Mouse (Mus musculus): ENCODE measurements around the gene Suclg2. TPM values are rescaled to one million over a fixed set of nuclear protein-coding genes. Genes with fewer than 3 reads are reported as not detected.

Suclg2 gene
- polyA plus RNA-seq, 1 experiment from 2014 or later: 47.7 TPM

- no peak for ATAC-seq (ENCODE audit: insufficient number of reproducible peaks, low FRiP score, low TSS enrichment, low read depth)
- WGBS: 54% methylated on average over 5 of the region's 5 CpGs
Measured at GRCm38 (mm10) chr6:95500771-95501170, 217.8 kb downstream of the Suclg2 start.

GRCm38 (mm10) chr6:95499639-95500038 lies 219.0 kb downstream of the Suclg2 start:
- Histone ChIP-seq H3K4me2 (replicated peaks) (no peak overlapping the region), H3K9me3 (replicated peaks) (no peaks in the 10 kb centered on the region), H3K9ac (no peak overlapping the region), H3K4me3 (replicated peaks) (no peak overlapping the region), H3K4me1 (peaks cover 13% of the 10 kb centered on the region), H3K36me3 (no peaks in the 10 kb centered on the region), H3K27me3 (no peaks in the 10 kb centered on the region), H3K27ac (replicated peaks) (no peak overlapping the region)
- no peak for ATAC-seq (ENCODE audit: insufficient number of reproducible peaks, low FRiP score, low TSS enrichment, low read depth)
- 69% methylated on average over 5 of the region's 5 CpGs for WGBS

More at GRCm38 (mm10) chr6:95500771-95501170, 217.8 kb downstream of the Suclg2 start:
- no peak overlapping the region for H3K4me3 ChIP-seq (replicated peaks)
- H3K4me2 ChIP-seq (replicated peaks): no peak overlapping the region
- no peak overlapping the region for H3K27ac ChIP-seq (replicated peaks)
- no peak overlapping the region for H3K9ac ChIP-seq
- H3K27me3 ChIP-seq: no peaks in the 10 kb centered on the region
- no peaks in the 10 kb centered on the region for H3K9me3 ChIP-seq (replicated peaks)
- no peaks in the 10 kb centered on the region for H3K36me3 ChIP-seq
- peaks cover 13% of the 10 kb centered on the region for H3K4me1 ChIP-seq

GRCm38 (mm10) chr6:95492216-95492956 lies 226.2 kb downstream of the Suclg2 start:
- Histone ChIP-seq H3K27ac (replicated peaks) (no peak overlapping the region), H3K9ac (no peak overlapping the region), H3K4me2 (replicated peaks) (no peak overlapping the region), H3K4me3 (replicated peaks) (no peak overlapping the region), H3K4me1 (peaks cover 10% of the 10 kb centered on the region), H3K9me3 (replicated peaks) (no peaks in the 10 kb centered on the region), H3K27me3 (no peaks in the 10 kb centered on the region), H3K36me3 (no peaks in the 10 kb centered on the region)
- ATAC-seq (ENCODE audit: insufficient number of reproducible peaks, low FRiP score, low TSS enrichment, low read depth): no peak
- 60% methylated on average over 8 of the region's 8 CpGs for WGBS

GRCm38 (mm10) chr6:95491043-95491442 lies 227.6 kb downstream of the Suclg2 start:
- Histone ChIP-seq H3K4me2 (replicated peaks) (no peak overlapping the region), H3K4me1 (peaks cover 10% of the 10 kb centered on the region), H3K27me3 (no peaks in the 10 kb centered on the region), H3K9me3 (replicated peaks) (no peaks in the 10 kb centered on the region), H3K9ac (no peak overlapping the region), H3K36me3 (no peaks in the 10 kb centered on the region), H3K27ac (replicated peaks) (no peak overlapping the region), H3K4me3 (replicated peaks) (no peak overlapping the region)
- peak; percentile 36; the same call in 1 of the 2 replicates for ATAC-seq (ENCODE audit: insufficient number of reproducible peaks, low FRiP score, low TSS enrichment, low read depth)
- 48% methylated on average over 2 of the region's 2 CpGs for WGBS

DNA sequence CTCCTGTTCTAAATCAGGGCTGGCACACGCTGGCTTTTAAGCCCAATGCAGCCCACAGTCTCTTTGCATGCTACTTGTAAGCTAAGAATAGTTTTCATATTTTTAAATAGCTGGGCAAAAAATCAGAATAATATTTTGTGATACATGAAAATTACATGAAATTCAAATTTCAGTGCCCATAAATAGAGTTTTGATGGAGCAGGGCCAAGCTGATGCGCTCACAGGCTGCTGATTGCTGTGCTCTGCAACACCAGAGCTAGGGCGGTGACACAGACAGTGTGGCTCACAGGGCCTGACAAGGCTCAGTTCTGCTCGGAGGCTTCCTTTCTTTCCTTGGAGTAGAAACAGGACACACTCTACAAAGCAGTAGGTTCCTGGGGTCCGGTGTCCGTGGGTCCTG lies 232.8 kb downstream of the Suclg2 start:
- no peaks in the 10 kb centered on the region for H3K9me3 ChIP-seq (replicated peaks)
- 83% methylated on average over 6 of the region's 6 CpGs for WGBS
- ATAC-seq (ENCODE audit: insufficient number of reproducible peaks, low FRiP score, low TSS enrichment, low read depth): no peak

DNA sequence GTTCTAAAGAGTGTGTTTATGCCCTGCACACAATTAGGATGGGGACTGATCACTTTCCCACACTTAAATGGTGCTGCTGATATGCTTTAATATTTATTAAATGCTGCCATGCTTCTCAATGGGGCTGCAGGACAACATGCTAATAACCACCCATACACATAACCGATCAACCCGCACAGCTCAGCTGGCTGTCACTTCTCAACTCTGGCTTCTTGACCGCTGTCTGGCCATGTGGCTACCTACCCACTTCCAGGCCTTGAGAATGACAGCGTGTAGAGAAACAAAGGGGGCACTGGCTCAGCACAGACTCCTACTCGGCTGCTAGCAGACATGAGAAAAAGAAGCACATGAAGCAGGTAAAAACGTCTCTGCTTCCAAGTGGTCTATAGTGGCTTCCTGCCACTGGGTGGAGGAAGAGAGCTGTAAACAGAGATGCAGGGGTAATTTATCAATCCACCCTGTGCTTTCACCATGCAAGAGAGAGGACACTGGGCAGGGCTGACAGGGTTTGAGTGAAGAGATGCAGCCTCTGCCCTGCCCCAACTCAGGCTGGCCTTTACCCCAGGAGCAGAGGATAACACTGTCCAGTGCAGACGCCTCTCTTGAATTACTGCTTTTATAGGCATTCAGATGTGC lies 234.3 kb downstream of the Suclg2 start:
- Histone ChIP-seq H3K36me3 (no peaks in the 10 kb centered on the region), H3K9me3 (replicated peaks) (no peaks in the 10 kb centered on the region), H3K4me3 (replicated peaks) (no peak overlapping the region), H3K4me1 (peaks cover 17% of the 10 kb centered on the region), H3K9ac (no peak overlapping the region), H3K4me2 (replicated peaks) (no peak overlapping the region), H3K27ac (replicated peaks) (no peak overlapping the region), H3K27me3 (no peaks in the 10 kb centered on the region)
- 58% methylated on average over 7 of the region's 7 CpGs for WGBS
- ATAC-seq (ENCODE audit: insufficient number of reproducible peaks, low FRiP score, low TSS enrichment, low read depth): no peak

More for the DNA sequence above, 232.8 kb downstream of the Suclg2 start:
- Histone ChIP-seq H3K36me3 (no peaks in the 10 kb centered on the region), H3K27me3 (no peaks in the 10 kb centered on the region), H3K4me1 (peaks cover 22% of the 10 kb centered on the region), H3K4me2 (replicated peaks) (no peak overlapping the region), H3K9ac (no peak overlapping the region), H3K4me3 (replicated peaks) (no peak overlapping the region), H3K27ac (replicated peaks) (no peak overlapping the region)

- WGBS: 92% methylated on average over 4 of the region's 4 CpGs
- Histone ChIP-seq H3K4me3 (replicated peaks) (no peak overlapping the region), H3K36me3 (no peaks in the 10 kb centered on the region), H3K4me1 (peaks cover 17% of the 10 kb centered on the region), H3K27ac (replicated peaks) (no peak overlapping the region), H3K9me3 (replicated peaks) (no peaks in the 10 kb centered on the region), H3K4me2 (replicated peaks) (no peak overlapping the region), H3K9ac (no peak overlapping the region), H3K27me3 (no peaks in the 10 kb centered on the region)
- no peak for ATAC-seq (ENCODE audit: insufficient number of reproducible peaks, low FRiP score, low TSS enrichment, low read depth)
Measured at GRCm38 (mm10) chr6:95483686-95484085, 234.9 kb downstream of the Suclg2 start.

DNA sequence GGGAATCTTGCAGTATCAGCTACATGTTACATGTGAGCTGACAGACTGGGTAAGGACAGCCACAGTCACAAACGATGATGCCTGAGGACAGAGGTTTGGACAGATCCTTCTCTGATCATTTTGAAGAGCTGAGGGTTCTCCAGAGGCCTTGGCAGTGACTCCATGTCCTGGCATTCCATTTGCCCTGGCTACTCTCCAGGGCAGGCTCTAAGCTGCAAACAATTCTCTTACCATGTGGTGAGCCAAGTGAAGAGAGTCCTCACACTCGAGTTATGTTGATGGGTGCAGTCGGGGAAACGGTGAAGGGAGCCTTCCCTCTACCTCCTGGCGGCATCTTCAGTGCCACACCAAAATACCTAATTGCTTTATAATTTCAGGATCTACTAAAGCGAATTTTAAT lies 235.5 kb downstream of the Suclg2 start:
- no peak for ATAC-seq (ENCODE audit: insufficient number of reproducible peaks, low FRiP score, low TSS enrichment, low read depth)
- Histone ChIP-seq H3K4me2 (replicated peaks) (no peak overlapping the region), H3K27ac (replicated peaks) (peak overlapping the region; percentile 34; the same call in 1 of the 2 replicates), H3K9ac (no peak overlapping the region), H3K27me3 (no peaks in the 10 kb centered on the region), H3K9me3 (replicated peaks) (no peaks in the 10 kb centered on the region), H3K36me3 (no peaks in the 10 kb centered on the region), H3K4me1 (peaks cover 17% of the 10 kb centered on the region), H3K4me3 (replicated peaks) (no peak overlapping the region)
- 64% methylated on average over 6 of the region's 6 CpGs for WGBS

GRCm38 (mm10) chr6:95479801-95480200 lies 238.8 kb downstream of the Suclg2 start:
- Histone ChIP-seq H3K4me2 (replicated peaks) (no peak overlapping the region), H3K27me3 (no peaks in the 10 kb centered on the region), H3K36me3 (no peaks in the 10 kb centered on the region), H3K9ac (no peak overlapping the region), H3K4me3 (replicated peaks) (no peak overlapping the region), H3K9me3 (replicated peaks) (no peaks in the 10 kb centered on the region), H3K27ac (replicated peaks) (no peak overlapping the region), H3K4me1 (peaks cover 17% of the 10 kb centered on the region)
- 96% methylated on average over 6 of the region's 6 CpGs for WGBS
- ATAC-seq (ENCODE audit: insufficient number of reproducible peaks, low FRiP score, low TSS enrichment, low read depth): no peak

GRCm38 (mm10) chr6:95469521-95469920 lies 249.1 kb downstream of the Suclg2 start:
- Histone ChIP-seq H3K9me3 (replicated peaks) (no peaks in the 10 kb centered on the region), H3K4me1 (peaks cover 8% of the 10 kb centered on the region; the same call in 1 of the 2 replicates), H3K36me3 (no peaks in the 10 kb centered on the region; the same call in 1 of the 2 replicates), H3K4me2 (replicated peaks) (no peak overlapping the region), H3K9ac (no peak overlapping the region), H3K4me3 (replicated peaks) (no peak overlapping the region), H3K27me3 (no peaks in the 10 kb centered on the region), H3K27ac (replicated peaks) (peak overlapping the region; percentile 69)
- 19% methylated on average over 7 of the region's 7 CpGs for WGBS
- ATAC-seq (ENCODE audit: insufficient number of reproducible peaks, low FRiP score, low TSS enrichment, low read depth): no peak

DNA sequence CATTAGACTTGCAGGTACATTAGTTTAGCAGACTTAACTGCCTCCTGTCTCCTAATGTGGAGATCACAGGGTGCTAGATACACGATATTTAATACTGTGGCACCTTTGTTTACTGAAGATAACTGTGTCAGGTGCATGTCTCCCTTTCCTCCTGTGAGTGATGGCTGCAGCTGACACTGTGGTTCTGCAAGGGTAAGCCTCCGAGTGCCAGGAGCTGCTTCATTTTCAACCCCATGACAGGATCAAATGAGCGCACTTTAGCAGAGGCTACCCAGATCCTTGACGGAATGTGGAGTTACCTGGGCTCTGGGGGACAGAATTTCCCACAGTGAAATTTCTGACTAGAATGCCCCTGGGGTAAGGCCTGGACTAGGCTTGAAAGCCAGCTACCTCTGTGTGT lies 253.3 kb downstream of the Suclg2 start:
- H3K4me2 ChIP-seq (replicated peaks): no peak overlapping the region
- H3K9me3 ChIP-seq (replicated peaks): no peaks in the 10 kb centered on the region
- whole genome bisulfite sequencing: 65% methylated on average over 4 of the region's 4 CpGs
- no peak for ATAC-seq (ENCODE audit: insufficient number of reproducible peaks, low FRiP score, low TSS enrichment, low read depth)
- H3K36me3 ChIP-seq: no peaks in the 10 kb centered on the region
- H3K4me1 ChIP-seq: peaks cover 8% of the 10 kb centered on the region; the same call in 1 of the 2 replicates
- H3K27me3 ChIP-seq: no peaks in the 10 kb centered on the region
- no peak overlapping the region for H3K4me3 ChIP-seq (replicated peaks)
- no peak overlapping the region for H3K9ac ChIP-seq
- H3K27ac ChIP-seq (replicated peaks): no peak overlapping the region

Data from embryonic facial prominence, embryonic 15.5 days (tissue).